ENCODE assay signal across 19 mouse cellular contexts in genomic region chr5:33004110-33004509, GRCm38 (mm10). TPM values are rescaled to one million over a fixed set of nuclear protein-coding genes. Genes with fewer than 3 reads are reported as not detected.
DNase-seq lines count a peak whose midpoint lies in the region; ATAC-seq and TF ChIP-seq lines count a peak whose summit lies in the region.
"Had no signal": no experiment of that assay in that cellular context is flagged by ENCODE, and none has a peak within 500 bp of the region (broad histone marks: within the 10 kb centered on the region; RNA-seq: fewer than 3 reads in every experiment).

No protein-coding gene starts in this region.

- no peaks in the 10 kb centered on the region for H3K4me1 ChIP-seq in kidney, embryonic 14.5 days (ENCODE audit: control insufficient read depth, insufficient read depth, low read length)
- no peaks in the 10 kb centered on the region for H3K4me1 ChIP-seq in kidney, embryonic 16.5 days (ENCODE audit: insufficient read depth, low read length)

- no peak overlapping the region for H3K4me3 ChIP-seq in kidney, embryonic 14.5 days (ENCODE audit: low read length)
- H3K4me3 ChIP-seq in layer of hippocampus, adult 2 months: no peak overlapping the region
- H3K4me3 ChIP-seq in kidney, embryonic 16.5 days (ENCODE audit: low read length): no peak overlapping the region
- H3K4me3 ChIP-seq: embryonic facial prominence, embryonic 12.5 days; forebrain, embryonic 15.5 days; heart, embryonic 13.5 days had no signal

- no peak for TF ChIP-seq CTCF in layer of hippocampus, adult 2 months (conservative IDR thresholded peaks at IDR 0.05)

- H3K4me2 ChIP-seq in kidney, embryonic 14.5 days (replicated peaks; ENCODE audit: low read depth, low read length): no peak overlapping the region
- no peak overlapping the region for H3K4me2 ChIP-seq in kidney, embryonic 16.5 days (replicated peaks; ENCODE audit: low read depth, low read length)
- H3K4me2 ChIP-seq: embryonic facial prominence, embryonic 12.5 days; forebrain, embryonic 15.5 days; heart, embryonic 13.5 days had no signal

- H3K27ac ChIP-seq in kidney, embryonic 14.5 days (ENCODE audit: low read depth, low read length): no peak overlapping the region
- H3K27ac ChIP-seq in layer of hippocampus, adult 2 months: peak overlapping the region; percentile 95
- no peak overlapping the region for H3K27ac ChIP-seq in kidney, embryonic 16.5 days (ENCODE audit: low read length)
- H3K27ac ChIP-seq: embryonic facial prominence, embryonic 12.5 days; forebrain, embryonic 15.5 days; heart, embryonic 13.5 days had no signal

- DNase-seq in kidney, adult 11 months: peak; percentile 5
- DNase-seq in layer of hippocampus, adult 2 months (ENCODE audit: low spot score in 2 of 2): no peak
- DNase-seq in layer of hippocampus, adult 18-20 months (ENCODE audit: low spot score in 2 of 2): no peak
- no peak for DNase-seq in urinary bladder, adult 18-20 months (ENCODE audit: low spot score in 2 of 2)
- DNase-seq in thymus, postnatal 4 days: no peak
- DNase-seq: cerebellum, adult 11-12 months; cerebellum, adult 9-10 months; cerebellum, postnatal 25 days; gastrocnemius, postnatal 36 days; heart, adult 11 months; heart, postnatal 36 days had no signal

- H3K9ac ChIP-seq in kidney, embryonic 14.5 days (ENCODE audit: low read depth, low read length): no peak overlapping the region
- no peak overlapping the region for H3K9ac ChIP-seq in kidney, embryonic 16.5 days (replicated peaks; ENCODE audit: low read length)
- H3K9ac ChIP-seq: embryonic facial prominence, embryonic 12.5 days; forebrain, embryonic 15.5 days; heart, embryonic 13.5 days had no signal

- 65% methylated on average over 4 of the region's 4 CpGs for WGBS in kidney, embryonic 14.5 days
- WGBS in kidney, embryonic 16.5 days: 68% methylated on average over 4 of the region's 4 CpGs

- H3K9me3 ChIP-seq in kidney, embryonic 14.5 days (ENCODE audit: control insufficient read depth, low read length): no peaks in the 10 kb centered on the region; the same call in 1 of the 2 replicates
- no peaks in the 10 kb centered on the region for H3K9me3 ChIP-seq in kidney, embryonic 16.5 days (ENCODE audit: low read length)
- H3K9me3 ChIP-seq: embryonic facial prominence, embryonic 12.5 days; forebrain, embryonic 15.5 days; heart, embryonic 13.5 days had no signal

- H3K36me3 ChIP-seq in kidney, embryonic 14.5 days (ENCODE audit: control insufficient read depth, insufficient read depth, low read length): no peaks in the 10 kb centered on the region
- no peaks in the 10 kb centered on the region for H3K36me3 ChIP-seq in kidney, embryonic 16.5 days (ENCODE audit: insufficient read depth, low read length)
- H3K36me3 ChIP-seq: embryonic facial prominence, embryonic 12.5 days; forebrain, embryonic 15.5 days; heart, embryonic 13.5 days had no signal

- no peaks in the 10 kb centered on the region for H3K27me3 ChIP-seq in kidney, embryonic 14.5 days (ENCODE audit: control insufficient read depth, insufficient read depth, low read length)
- no peaks in the 10 kb centered on the region for H3K27me3 ChIP-seq in kidney, embryonic 16.5 days (ENCODE audit: insufficient read depth, low read length)
- H3K27me3 ChIP-seq: CH12.LX; embryonic facial prominence, embryonic 12.5 days; forebrain, embryonic 15.5 days; heart, embryonic 13.5 days; Patski had no signal

- ATAC-seq in kidney, embryonic 14.5 days (ENCODE audit: low FRiP score, low TSS enrichment): no peak
- peak; percentile 63; the same call in 1 of the 2 replicates for ATAC-seq in kidney, embryonic 16.5 days (ENCODE audit: low FRiP score, low TSS enrichment)
- ATAC-seq: activated CD4-positive, CD25-positive, alpha-beta regulatory T cell, adult 4 months; forebrain, embryonic 15.5 days; Patski had no signal

RNA-seq across cellular contexts. Expression of gene Ywhah, which starts 14.5 kb away (rescaled TPM):
- 286 and 318 TPM in 2 replicates for polyA plus RNA-seq in kidney, embryonic 14.5 days (2014; fragmentation: Nextera tagmentation; extraction: Ambion mirVana)
- 1,000 to 10,000 TPM; 1,193 to 1,302 TPM for total RNA-seq in layer of hippocampus, adult 2 months (2021)
- 1,000 to 10,000 TPM; 1,080 to 1,138 TPM for total RNA-seq in layer of hippocampus, adult 18-20 months (2021)
- 369 and 385 TPM in 2 replicates for polyA plus RNA-seq in kidney, embryonic 16.5 days (2015; fragmentation: Nextera tagmentation; extraction: Ambion mirVana)
